Mouse (Mus musculus) MEL (cell line): ENCODE results near the gene Ddit4. TPM values are rescaled to one million over a fixed set of nuclear protein-coding genes. Genes with fewer than 3 reads are reported as not detected.
A peak's percentile ranks its signal among the peaks of the same experiment; 100 is the strongest.

ENCODE experiments used
- DNase-seq: peaks from one replicate; pipeline ENCODE4 v3.0.0; 2011; ENCODE audit warnings: low read depth, low spot score
- H3K27ac ChIP-seq: 2 replicates; pipeline ENCODE4 v1.5.1; 2012; ENCODE audit warnings: low read depth, mild to moderate bottlenecking, control low read depth, low read length, moderate library complexity; ENCODE audit not compliant: control insufficient read depth
- H3K27me3 ChIP-seq, 2 experiments: fragments of 150-350 bp in 1 of 2; sonication (generic) in 1 of 2; 2 replicates each; pipeline ENCODE4 v1.6.1; 2012; ENCODE audit warnings: low read length in 2 of 2, mild to moderate bottlenecking in 2 of 2, improper control_type of control experiment in 1 of 2, moderate library complexity in 1 of 2; ENCODE audit not compliant: insufficient read depth in 2 of 2, control insufficient read depth in 1 of 2
- H3K36me3 ChIP-seq, 2 experiments: 2 replicates each; pipeline ENCODE4 v1.6.1; 2012 to 2014; ENCODE audit warnings: low read length in 2 of 2, improper control_type of control experiment in 1 of 2, inconsistent platforms in 1 of 2, mild to moderate bottlenecking in 1 of 2; ENCODE audit not compliant: insufficient read depth in 2 of 2, control insufficient read depth in 1 of 2
- H3K4me1 ChIP-seq, 2 experiments: fragments of 150-350 bp in 1 of 2; sonication (generic) in 1 of 2; 2 replicates each; pipeline ENCODE4 v1.6.1; 2012; ENCODE audit warnings: low read length in 2 of 2, improper control_type of control experiment in 1 of 2, mild to moderate bottlenecking in 1 of 2; ENCODE audit not compliant: insufficient read depth in 2 of 2, control insufficient read depth in 1 of 2
- H3K4me3 ChIP-seq, 2 experiments: fragments of 150-350 bp in 1 of 2; sonication (generic) in 1 of 2; 2 replicates each; pipeline ENCODE4 v1.5.1; 2012; ENCODE audit warnings: low read depth in 2 of 2, low read length in 2 of 2, mild to moderate bottlenecking in 2 of 2, moderate library complexity in 2 of 2, control low read depth in 1 of 2, improper control_type of control experiment in 1 of 2; ENCODE audit not compliant: control insufficient read depth in 1 of 2, insufficient read depth in 1 of 2
- H3K79me2 ChIP-seq: 2 replicates; pipeline ENCODE4 v1.6.1; 2012; ENCODE audit warnings: mild to moderate bottlenecking, low read length, moderate library complexity; ENCODE audit not compliant: control insufficient read depth, poor library complexity, insufficient read depth
- H3K9ac ChIP-seq: 2 replicates; pipeline ENCODE4 v1.6.1; 2012; ENCODE audit warnings: low read depth, mild to moderate bottlenecking, control low read depth, low read length, moderate library complexity; ENCODE audit not compliant: control insufficient read depth, poor library complexity, severe bottlenecking
- H3K9me3 ChIP-seq: fragments of 150-350 bp; sonication (generic); replicated peaks from 2 replicates; pipeline ENCODE4 v1.6.1; 2012; ENCODE audit warnings: mild to moderate bottlenecking, low read length, improper control_type of control experiment, moderate library complexity; ENCODE audit not compliant: insufficient read depth
- CHD2 ChIP-seq: IDR thresholded peaks from 2 replicates; pipeline ENCODE4 v1.6.1; 2011; ENCODE audit warnings: low read length, improper control_type of control experiment
- CTCF ChIP-seq, 3 experiments: IDR thresholded peaks in 2 of 3; conservative IDR thresholded peaks in 1 of 3; 2 replicates each; pipeline ENCODE4 v1.5.1; 2011 to 2012; ENCODE audit warnings: low read length in 3 of 3, low read depth in 2 of 3, mild to moderate bottlenecking in 2 of 3, improper control_type of control experiment in 1 of 3, inconsistent platforms in 1 of 3, mixed read lengths in 1 of 3, moderate library complexity in 1 of 3; ENCODE audit not compliant: control insufficient read depth in 1 of 3, insufficient read depth in 1 of 3, poor library complexity in 1 of 3, severe bottlenecking in 1 of 3
- E2F4 ChIP-seq: IDR thresholded peaks from 2 replicates; pipeline ENCODE4 v1.6.1; 2011; ENCODE audit warnings: low read depth, low read length, improper control_type of control experiment, borderline replicate concordance
- ELF1 ChIP-seq: IDR thresholded peaks from 2 replicates; pipeline ENCODE4 v1.6.1; 2014; ENCODE audit warnings: low read depth, mild to moderate bottlenecking, inconsistent platforms, low read length, improper control_type of control experiment, moderate library complexity
- EP300 ChIP-seq, 2 experiments: IDR thresholded peaks; 2 replicates each; pipeline ENCODE4 v1.6.1; 2011; ENCODE audit warnings: improper control_type of control experiment in 2 of 2, low read length in 2 of 2, low read depth in 1 of 2, mild to moderate bottlenecking in 1 of 2
- HCFC1 ChIP-seq: IDR thresholded peaks from 2 replicates; pipeline ENCODE4 v1.6.1; 2012; ENCODE audit warnings: low read depth, mild to moderate bottlenecking, inconsistent platforms, low read length, improper control_type of control experiment, moderate library complexity
- MEF2A ChIP-seq: IDR thresholded peaks from 2 replicates; pipeline ENCODE4 v1.6.1; 2014; ENCODE audit warnings: low read depth, mild to moderate bottlenecking, inconsistent platforms, low read length, improper control_type of control experiment; ENCODE audit not compliant: poor library complexity, insufficient replicate concordance, severe bottlenecking; ENCODE audit errors: extremely low read depth
- NRF1 ChIP-seq: IDR thresholded peaks from 2 replicates; pipeline ENCODE4 v1.6.1; 2014; ENCODE audit warnings: low read depth, mild to moderate bottlenecking, inconsistent platforms, low read length, improper control_type of control experiment, moderate library complexity; ENCODE audit not compliant: poor library complexity, insufficient read depth, severe bottlenecking
- POLR2AphosphoS2 ChIP-seq: IDR thresholded peaks from 2 replicates; pipeline ENCODE4 v1.6.1; 2011; ENCODE audit warnings: low read length, improper control_type of control experiment
- SMC3 ChIP-seq: IDR thresholded peaks from 2 replicates; pipeline ENCODE4 v1.6.1; 2011; ENCODE audit warnings: low read depth, low read length, improper control_type of control experiment
- TAL1 ChIP-seq: IDR thresholded peaks from 2 replicates; pipeline ENCODE4 v1.6.1; 2012; ENCODE audit warnings: mild to moderate bottlenecking, inconsistent platforms, low read length, moderate library complexity, mixed read lengths
- ZMIZ1 ChIP-seq: IDR thresholded peaks from 2 replicates; pipeline ENCODE4 v1.6.1; 2012; ENCODE audit warnings: low read depth, mild to moderate bottlenecking, inconsistent platforms, low read length, improper control_type of control experiment, moderate library complexity
- ZNF384 ChIP-seq: IDR thresholded peaks from 2 replicates; pipeline ENCODE4 v1.6.1; 2012; ENCODE audit warnings: low read depth, mild to moderate bottlenecking, inconsistent platforms, low read length, improper control_type of control experiment
- polyA plus RNA-seq, 2 experiments: library from polyadenylated mRNA; stranded (reverse) in 1 of 2; unstranded in 1 of 2; fragments of >175 nt in 1 of 2; fragments of >200 nt in 1 of 2; gene quantifications; 2 replicates each; pipeline versions ENCODE4 v1.2.1 to v1.2.4; 2012; ENCODE audit warnings: low replicate concordance in 2 of 2, low read depth in 1 of 2; ENCODE audit not compliant: insufficient read length in 2 of 2, insufficient read depth in 1 of 2, missing spikeins in 1 of 2
- total RNA-seq: library from RNA; depleted of rRNA; stranded (reverse); fragments of 300-350 nt; gene quantifications from 2 replicates; pipeline ENCODE4 v1.2.3, GENCODE M21; 2012

The Ddit4 gene
- total and polyA plus RNA-seq, 3 experiments: 2.6 to 11.6 TPM; not detected in 1

DNA sequence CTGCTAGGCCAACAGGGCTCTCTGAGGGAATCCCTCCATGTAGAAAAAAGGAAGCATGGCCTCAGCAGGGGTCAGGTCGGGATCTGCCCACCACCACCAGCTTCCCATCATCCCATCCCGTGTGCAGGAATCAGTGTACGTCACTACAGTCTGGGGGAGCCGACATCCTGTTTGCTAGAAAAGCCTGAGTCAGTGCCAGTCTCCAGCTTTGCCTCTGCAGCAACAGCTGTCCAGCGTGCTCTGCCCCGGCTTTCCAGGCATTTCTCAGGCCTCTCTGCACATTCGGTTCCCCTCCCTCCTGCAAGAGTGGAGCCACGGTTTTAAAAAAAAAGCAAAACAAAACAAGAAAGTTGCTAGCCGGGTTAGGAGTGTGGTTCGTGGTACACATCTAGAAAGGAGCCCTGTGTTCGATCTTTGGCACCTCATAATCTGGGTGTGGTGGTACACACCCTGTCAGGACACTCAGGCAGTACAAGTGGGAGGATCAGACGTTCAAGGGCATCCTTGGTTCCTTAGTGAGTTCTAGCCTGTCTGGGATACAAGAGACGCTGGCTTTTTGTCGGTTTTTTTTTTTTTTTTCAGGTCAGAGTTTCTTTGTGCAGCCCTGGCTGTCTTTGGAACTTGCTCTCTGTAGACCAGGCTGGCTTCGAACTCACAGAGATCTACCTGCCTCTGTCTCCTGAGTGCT lies 32.0 kb downstream of the Ddit4 start:
- TF ChIP-seq CTCF (IDR thresholded peaks at IDR 0.05 in 2 of 3, conservative IDR thresholded peaks at IDR 0.05 in 1 of 3; ENCODE audit: control insufficient read depth in 1 of 3, insufficient read depth in 1 of 3, low read depth in 2 of 3, low read length in 3 of 3, poor library complexity in 1 of 3, severe bottlenecking in 1 of 3) (no peak), E2F4 (no peak), HCFC1 (no peak)
- Histone ChIP-seq H3K4me1 (peaks cover 7 to 28% of the 10 kb centered on the region in 2 experiments), H3K4me3 (no peak overlapping the region), H3K27me3 (no peaks in the 10 kb centered on the region), H3K9ac (no peak overlapping the region), H3K36me3 (peaks cover 0 to 11% of the 10 kb centered on the region in 2 experiments; a peak in 2 of 4 replicates), H3K9me3 (no peaks in the 10 kb centered on the region), H3K27ac (no peak overlapping the region), H3K79me2 (no peaks in the 10 kb centered on the region)
- no peak for DNase-seq

DNA sequence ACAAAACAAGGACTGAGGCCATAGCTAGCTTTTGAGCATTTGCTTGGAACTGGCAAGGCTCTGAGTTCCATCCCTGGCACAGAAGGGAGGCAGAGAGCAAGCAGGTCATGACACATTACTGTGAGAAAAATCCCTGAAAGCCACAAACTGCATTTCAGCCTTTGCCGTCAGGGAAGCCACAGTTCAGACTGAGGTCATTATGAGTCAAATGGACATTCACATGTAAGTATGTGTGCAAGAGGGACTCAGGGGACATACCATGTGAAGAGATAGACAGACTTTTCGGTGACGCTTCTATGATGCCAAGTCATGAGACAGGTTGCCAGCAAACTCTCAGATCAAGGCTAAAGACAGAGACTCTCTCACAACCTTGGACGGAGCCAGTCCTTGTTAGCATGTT lies 33.5 kb downstream of the Ddit4 start:
- Histone ChIP-seq H3K4me3 (no peak overlapping the region), H3K79me2 (no peaks in the 10 kb centered on the region), H3K27ac (no peak overlapping the region), H3K36me3 (peaks cover 0 to 6% of the 10 kb centered on the region in 2 experiments; a peak in 2 of 4 replicates), H3K9ac (no peak overlapping the region), H3K27me3 (no peaks in the 10 kb centered on the region), H3K4me1 (peaks cover 5 to 18% of the 10 kb centered on the region in 2 experiments), H3K9me3 (no peaks in the 10 kb centered on the region)
- no peak for TF ChIP-seq POLR2AphosphoS2
- no peak for TF ChIP-seq MEF2A
- TF ChIP-seq CHD2: no peak
- TF ChIP-seq TAL1: no peak
- TF ChIP-seq ELF1: no peak
- TF ChIP-seq EP300 (IDR thresholded peaks at IDR 0.05; ENCODE audit: low read depth in 1 of 2, low read length in 2 of 2): no peak
- TF ChIP-seq ZNF384: no peak
- no peak for DNase-seq

DNA sequence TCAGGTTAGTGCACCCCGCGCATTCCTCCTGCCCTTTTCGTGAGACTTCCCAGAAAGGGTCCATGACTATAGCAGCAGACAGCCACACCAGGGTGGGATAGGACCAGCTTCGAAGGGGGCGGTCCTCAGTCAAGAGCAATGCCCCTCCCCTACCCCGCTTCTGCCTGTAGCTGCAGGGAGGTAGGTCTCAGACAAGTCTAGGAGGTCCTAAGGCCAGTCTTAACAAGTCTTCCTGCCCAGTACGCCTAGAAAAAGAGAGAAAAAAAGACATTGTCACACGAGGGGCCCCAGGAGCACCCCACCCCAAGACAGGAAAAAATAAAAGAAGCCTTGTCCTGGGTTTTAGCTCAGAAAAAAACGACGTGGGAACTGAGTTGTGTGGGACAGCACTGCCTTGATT lies 35.0 kb downstream of the Ddit4 start:
- no peaks in the 10 kb centered on the region for H3K27me3 ChIP-seq
- H3K9ac ChIP-seq: peak overlapping the region; percentile 47
- no peaks in the 10 kb centered on the region for H3K9me3 ChIP-seq
- peaks cover 5 to 18% of the 10 kb centered on the region in 2 experiments for H3K4me1 ChIP-seq
- peak; percentile 88 for DNase-seq
- H3K79me2 ChIP-seq: no peaks in the 10 kb centered on the region
- H3K36me3 ChIP-seq: peaks cover 0 to 6% of the 10 kb centered on the region in 2 experiments; a peak in 2 of 4 replicates
- H3K4me3 ChIP-seq: peak overlapping the region; percentile 46 to 95
- H3K27ac ChIP-seq: no peak overlapping the region
- no peak for TF ChIP-seq SMC3
- TF ChIP-seq NRF1: 0 out of 2 replicates have a peak, but pooled peaks have one; percentile 47
- 0 out of 2 replicates have a peak, but pooled peaks have one; percentile 31 for TF ChIP-seq ZMIZ1
